Mouse (Mus musculus) kidney, adult 2 months (tissue): ENCODE measurements at regions not wholly inside any gene's neighbourhood (a gene's known extent, or its start where the extent isn't known, plus 50 kb on each side); places are given as distances from the start of the nearest gene placed in this dataset.

Source experiments
- DNase-seq: peaks from one replicate; pipeline ENCODE4 v3.0.0; 2021
- H3K27ac ChIP-seq: fragments of 200-500 bp; 2 replicates; pipeline ENCODE4 v1.5.1; 2012; ENCODE audit warnings: low read depth, low read length, control low read depth, inconsistent platforms; ENCODE audit not compliant: insufficient read depth
- H3K27me3 ChIP-seq: fragments of 200-500 bp; replicated peaks from 2 replicates; pipeline ENCODE4 v1.6.1; 2012; ENCODE audit warnings: mild to moderate bottlenecking, moderate library complexity, low read length, inconsistent platforms; ENCODE audit not compliant: control insufficient read depth, insufficient read depth
- H3K36me3 ChIP-seq: fragments of 200-500 bp; 2 replicates; pipeline ENCODE4 v1.6.1; 2012; ENCODE audit warnings: mild to moderate bottlenecking, moderate library complexity, low read length, inconsistent platforms; ENCODE audit not compliant: control insufficient read depth, insufficient read depth
- H3K4me1 ChIP-seq: fragments of 200-500 bp; 2 replicates; pipeline ENCODE4 v1.6.1; 2011; ENCODE audit warnings: low read length; ENCODE audit not compliant: control insufficient read depth, insufficient read depth
- H3K4me3 ChIP-seq: fragments of 200-500 bp; 2 replicates; pipeline ENCODE4 v1.5.1; 2011; ENCODE audit warnings: mild to moderate bottlenecking, low read depth, low read length, control low read depth; ENCODE audit not compliant: insufficient read depth
- CTCF ChIP-seq: fragments of 200-500 bp; conservative IDR thresholded peaks from 2 replicates; pipeline ENCODE4 v1.5.1; 2011; ENCODE audit warnings: low read depth, mild to moderate bottlenecking, control low read depth, low read length, moderate library complexity, mixed read lengths; ENCODE audit not compliant: insufficient read depth, insufficient read length
- POLR2A ChIP-seq: fragments of 200-500 bp; IDR thresholded peaks from one replicate; pipeline ENCODE4 v1.6.1; 2011; ENCODE audit warnings: low read depth, low read length, control low read depth
- WGBS: fragments of 180-500 bp; shearing (Covaris S2); methylation state at CpG from one replicate; pipeline ENCODE4 v1.1.7; 2018; 5-methylcytosine and 5-hydroxymethylcytosine counted together

DNA sequence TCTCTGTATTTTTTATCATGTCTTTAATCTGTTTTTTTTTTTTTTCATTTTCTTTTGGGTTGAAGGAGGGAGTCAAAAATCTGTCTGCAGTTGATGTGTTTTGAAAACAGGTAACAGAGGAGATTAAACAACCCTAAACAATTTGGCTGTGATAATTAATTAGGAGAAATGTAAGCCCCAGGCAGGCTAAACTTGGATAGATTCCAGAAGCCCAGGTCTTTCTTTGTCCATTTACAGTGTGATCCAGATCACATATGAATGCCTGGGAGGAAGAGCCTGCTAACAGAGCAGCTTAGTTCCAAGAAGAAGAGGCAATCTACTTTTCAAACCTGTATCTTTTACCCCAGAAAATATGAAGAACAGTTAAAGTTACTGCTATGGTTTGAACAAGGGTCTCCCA, 150.0 kb upstream of the Opcml start:
- Histone ChIP-seq H3K36me3 (no peaks in the 10 kb centered on the region), H3K4me3 (no peak overlapping the region), H3K4me1 (no peaks in the 10 kb centered on the region), H3K27ac (no peak overlapping the region), H3K27me3 (no peaks in the 10 kb centered on the region; the same call in 1 of the 2 replicates)
- DNase-seq: no peak
- no peak for TF ChIP-seq CTCF
- no peak for TF ChIP-seq POLR2A

DNA sequence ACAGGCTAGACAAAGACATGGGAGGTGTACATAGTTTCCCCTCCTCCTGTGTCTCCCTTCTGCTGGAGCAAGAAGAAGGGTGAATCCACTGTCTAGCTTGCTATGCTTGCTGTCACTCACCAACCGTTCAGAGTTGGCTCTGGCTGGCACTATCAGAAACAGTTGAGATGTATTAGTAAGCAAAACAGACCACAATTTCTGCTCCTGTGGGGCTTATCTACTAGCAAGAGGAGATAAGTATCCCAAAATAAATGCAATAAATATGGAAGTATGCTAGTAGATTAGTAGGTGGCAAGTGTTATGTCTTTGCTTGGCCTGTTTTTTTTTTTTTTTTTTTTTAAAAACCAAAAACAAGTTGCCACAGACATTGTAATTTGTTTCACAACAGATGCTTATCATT, 147.3 kb upstream of the Opcml start:
- Histone ChIP-seq H3K4me3 (no peak overlapping the region), H3K27ac (no peak overlapping the region), H3K27me3 (no peaks in the 10 kb centered on the region; the same call in 1 of the 2 replicates), H3K36me3 (no peaks in the 10 kb centered on the region), H3K4me1 (no peaks in the 10 kb centered on the region)
- DNase-seq: no peak
- TF ChIP-seq POLR2A (no peak), CTCF (no peak)
- WGBS: 63% methylated on average over 1 of the region's 1 CpGs

DNA sequence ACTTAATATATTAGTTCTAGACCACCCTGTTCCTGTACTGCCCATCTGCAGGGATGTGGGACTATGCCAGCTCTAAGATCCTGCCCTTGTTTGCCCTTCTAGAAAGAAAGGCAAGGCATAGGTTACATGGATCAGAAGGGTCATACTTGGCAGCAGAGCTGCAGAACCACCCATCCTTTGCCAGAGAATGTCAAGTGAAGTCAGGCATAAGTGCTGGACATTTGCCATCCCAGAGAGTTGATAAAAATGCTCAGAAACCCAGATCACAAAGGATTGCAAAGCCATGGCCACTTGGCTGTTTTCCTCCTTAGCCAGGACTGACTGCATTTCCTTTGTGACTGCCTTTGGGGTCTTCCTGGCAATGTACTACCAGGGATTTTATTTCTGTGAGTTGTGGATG, 146.7 kb upstream of the Opcml start:
- TF ChIP-seq CTCF (no peak), POLR2A (no peak)
- no peak for DNase-seq

DNA sequence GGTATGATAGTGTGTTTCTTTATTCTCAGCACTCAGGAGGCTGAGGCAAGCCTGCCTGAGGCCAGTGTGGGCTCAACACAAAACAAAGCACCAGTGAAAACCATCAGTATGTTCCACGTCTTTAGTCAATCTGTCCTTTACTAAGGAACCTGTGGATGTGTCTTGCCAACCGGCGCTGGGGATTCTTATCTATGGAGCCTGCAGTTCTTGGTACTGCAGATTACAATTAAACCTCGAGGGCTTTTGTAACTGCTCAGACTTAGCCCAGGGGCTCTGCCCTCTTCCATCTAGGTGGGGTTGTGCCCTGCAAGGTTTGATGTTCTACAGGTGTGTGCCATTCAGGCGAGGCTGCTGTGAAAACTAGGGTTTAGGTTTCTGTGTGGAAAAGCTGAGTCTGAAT, 145.1 kb upstream of the Opcml start:
- 88% methylated on average over 5 of the region's 5 CpGs for WGBS
- H3K27ac ChIP-seq: no peak overlapping the region

More for the DNA sequence above, 146.7 kb upstream of the Opcml start:
- no peak overlapping the region for H3K27ac ChIP-seq
- no peaks in the 10 kb centered on the region for H3K36me3 ChIP-seq
- no peaks in the 10 kb centered on the region; the same call in 1 of the 2 replicates for H3K27me3 ChIP-seq
- H3K4me1 ChIP-seq: no peaks in the 10 kb centered on the region
- H3K4me3 ChIP-seq: no peak overlapping the region

DNA sequence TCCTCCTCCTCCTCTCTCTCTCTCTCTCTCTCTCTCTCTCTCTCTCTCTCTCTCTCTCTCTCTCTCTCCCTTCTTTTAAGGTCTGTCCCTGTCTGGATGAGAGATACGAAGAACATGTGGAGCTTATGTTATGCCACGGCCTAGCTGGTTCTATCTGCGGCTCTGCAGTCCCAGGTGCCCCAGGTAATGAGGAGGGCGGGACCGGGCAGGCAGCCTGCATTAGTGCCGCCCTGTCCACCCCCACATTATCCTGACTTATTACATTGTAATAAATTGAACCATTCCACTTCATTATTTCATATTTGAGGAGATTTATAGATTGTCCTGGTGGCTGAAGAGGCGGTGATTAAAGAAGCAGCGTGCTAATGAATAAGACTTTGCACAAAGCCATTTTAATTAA, 144.5 kb upstream of the Opcml start:
- no peak for DNase-seq
- TF ChIP-seq POLR2A (no peak), CTCF (no peak)
- WGBS: 89% methylated on average over 8 of the region's 8 CpGs
- no peak overlapping the region for H3K4me3 ChIP-seq
- no peaks in the 10 kb centered on the region for H3K4me1 ChIP-seq
- no peak overlapping the region for H3K27ac ChIP-seq
- H3K27me3 ChIP-seq: no peaks in the 10 kb centered on the region; the same call in 1 of the 2 replicates
- H3K36me3 ChIP-seq: no peaks in the 10 kb centered on the region

More for the DNA sequence above, 145.1 kb upstream of the Opcml start:
- no peak for DNase-seq
- TF ChIP-seq POLR2A: no peak
- no peak for TF ChIP-seq CTCF
- no peaks in the 10 kb centered on the region for H3K36me3 ChIP-seq
- no peaks in the 10 kb centered on the region; the same call in 1 of the 2 replicates for H3K27me3 ChIP-seq
- H3K4me3 ChIP-seq: no peak overlapping the region
- no peaks in the 10 kb centered on the region for H3K4me1 ChIP-seq

DNA sequence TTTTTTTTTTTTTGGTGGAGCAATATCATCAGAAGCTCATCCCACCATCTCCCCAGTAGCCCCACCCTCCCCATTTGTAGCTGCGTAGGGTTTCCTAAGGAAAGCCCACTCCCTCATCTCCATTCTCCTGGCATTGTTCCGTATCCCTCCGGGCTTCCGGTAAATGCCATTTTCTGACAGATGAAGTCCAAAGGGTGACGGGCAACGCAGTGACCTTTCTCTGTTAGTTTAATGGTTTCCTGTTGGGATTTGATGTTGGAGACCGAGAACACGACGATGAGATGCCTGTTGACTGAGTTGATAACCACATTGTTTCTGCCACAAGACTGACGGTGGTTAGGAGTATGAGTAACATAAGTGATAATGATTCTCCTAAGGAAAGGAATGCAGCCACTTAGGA, 143.6 kb upstream of the Opcml start:
- H3K27me3 ChIP-seq: no peaks in the 10 kb centered on the region; the same call in 1 of the 2 replicates

DNA sequence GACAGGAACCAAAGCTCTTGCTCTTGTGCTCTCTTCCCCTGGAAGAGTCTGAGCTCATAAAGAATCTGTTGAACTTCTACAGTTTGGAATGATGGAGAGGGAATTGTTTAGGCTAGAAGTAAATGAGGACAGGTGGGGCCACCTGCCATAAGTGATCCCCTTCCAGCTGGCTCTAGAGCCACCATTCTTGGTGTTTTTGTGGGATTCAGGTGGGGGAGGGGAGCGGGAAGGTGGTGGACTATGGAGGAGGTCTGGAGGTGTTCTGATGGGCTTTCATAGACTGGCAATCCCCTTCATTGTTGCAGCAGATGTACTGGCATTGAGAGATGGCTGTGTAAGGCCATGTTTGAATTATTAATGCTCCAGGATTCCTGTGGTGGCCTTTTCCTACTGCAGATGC, 132.6 kb upstream of the Opcml start:
- Histone ChIP-seq H3K36me3 (no peaks in the 10 kb centered on the region), H3K4me1 (no peaks in the 10 kb centered on the region), H3K27ac (no peak overlapping the region), H3K27me3 (no peaks in the 10 kb centered on the region), H3K4me3 (no peak overlapping the region)
- TF ChIP-seq CTCF (no peak), POLR2A (no peak)
- 91% methylated on average over 1 of the region's 1 CpGs for WGBS
- no peak for DNase-seq

More for the DNA sequence above, 143.6 kb upstream of the Opcml start:
- Histone ChIP-seq H3K4me1 (no peaks in the 10 kb centered on the region), H3K4me3 (no peak overlapping the region), H3K36me3 (no peaks in the 10 kb centered on the region), H3K27ac (no peak overlapping the region)
- TF ChIP-seq POLR2A (no peak), CTCF (no peak)
- no peak for DNase-seq
- 63% methylated on average over 10 of the region's 10 CpGs for WGBS

DNA sequence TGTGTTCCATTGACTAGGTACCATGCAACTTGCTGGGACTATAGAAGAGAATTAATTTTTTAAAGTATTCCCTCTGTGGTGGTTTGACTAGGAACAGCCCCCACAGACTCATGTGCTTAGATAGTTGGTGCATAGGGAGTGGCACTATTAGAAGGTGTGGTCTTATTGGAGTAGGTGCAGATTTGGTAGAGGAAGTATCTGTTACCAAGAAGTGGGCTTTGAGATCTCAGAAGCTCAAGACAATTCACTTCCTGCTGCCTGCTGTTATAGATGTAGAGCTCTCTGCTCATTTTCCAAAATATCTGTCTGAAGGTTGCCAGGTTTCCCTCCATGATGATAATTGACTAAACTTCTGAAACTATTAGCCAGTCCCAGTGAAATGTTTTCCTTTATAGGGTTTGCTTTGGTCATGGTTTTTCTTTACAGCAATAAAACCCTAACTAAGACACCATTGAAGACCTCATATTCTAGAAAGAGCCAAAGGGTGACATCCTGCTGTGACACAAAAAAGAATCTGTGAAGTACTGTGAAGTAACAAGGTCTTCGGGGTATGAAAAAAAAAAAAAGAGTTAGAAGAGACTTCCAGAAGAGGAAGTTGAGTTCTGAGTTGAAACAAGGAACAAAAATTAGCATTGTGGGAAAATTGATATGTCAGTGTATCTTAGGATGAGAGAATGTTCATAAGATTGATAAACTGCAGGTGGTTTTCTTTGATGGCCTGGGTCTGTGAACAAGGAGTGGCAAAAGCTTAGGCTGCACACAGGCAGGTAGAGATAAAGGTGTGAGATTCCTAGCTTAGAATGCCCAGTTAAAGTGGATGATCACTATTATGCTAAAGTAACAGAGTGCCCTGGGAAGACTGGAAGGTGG, 128.9 kb upstream of the Opcml start:
- Histone ChIP-seq H3K4me1 (no peaks in the 10 kb centered on the region), H3K36me3 (no peaks in the 10 kb centered on the region), H3K27ac (no peak overlapping the region), H3K4me3 (no peak overlapping the region), H3K27me3 (no peaks in the 10 kb centered on the region)
- no peak for TF ChIP-seq POLR2A
- no peak for TF ChIP-seq CTCF
- WGBS: 73% methylated on average over 1 of the region's 1 CpGs
- no peak for DNase-seq
